Mouse (Mus musculus): ENCODE results near the gene Adam23.

- no peak for TF ChIP-seq CTCF (IDR thresholded peaks at IDR 0.05; ENCODE audit: borderline replicate concordance, extremely low read depth, insufficient read depth, insufficient read length)
- no peak for TF ChIP-seq POLR2A (IDR thresholded peaks at IDR 0.05; ENCODE audit: borderline replicate concordance, extremely low read depth, insufficient read depth, insufficient read length, poor library complexity, severe bottlenecking)
Observed at GRCm38 (mm10) chr1:63401130-63401529, 44.6 kb upstream of the Adam23 start.

Data from brain, embryonic 14.5 days (tissue).